Mouse (Mus musculus) liver, embryonic 14.5 days (tissue): ENCODE measurements at regions not wholly inside any gene's neighbourhood (a gene's known extent, or its start where the extent isn't known, plus 50 kb on each side); places are given as distances from the start of the nearest gene placed in this dataset.

Experiments used
- CTCF ChIP-seq: IDR thresholded peaks from 2 replicates; pipeline ENCODE4 v1.5.1; 2016; ENCODE audit warnings: antibody characterized with exemption, low read depth, control low read depth
- EP300 ChIP-seq: IDR thresholded peaks from 2 replicates; pipeline ENCODE4 v1.6.1; 2016; ENCODE audit warnings: antibody characterized with exemption, low read depth

- TF ChIP-seq CTCF = no peak
- no peak for TF ChIP-seq EP300
These were observed 208.1 kb upstream of the Clint1 start for GRCm38 (mm10) chr11:45643629-45644325.
